Mouse (Mus musculus): ENCODE results near the gene Hs3st6. TPM values are rescaled to one million over a fixed set of nuclear protein-coding genes. Genes with fewer than 3 reads are reported as not detected.

The Hs3st6 gene
- polyA plus RNA-seq, 1 experiment from 2014 or later = 0.25 TPM

DNA sequence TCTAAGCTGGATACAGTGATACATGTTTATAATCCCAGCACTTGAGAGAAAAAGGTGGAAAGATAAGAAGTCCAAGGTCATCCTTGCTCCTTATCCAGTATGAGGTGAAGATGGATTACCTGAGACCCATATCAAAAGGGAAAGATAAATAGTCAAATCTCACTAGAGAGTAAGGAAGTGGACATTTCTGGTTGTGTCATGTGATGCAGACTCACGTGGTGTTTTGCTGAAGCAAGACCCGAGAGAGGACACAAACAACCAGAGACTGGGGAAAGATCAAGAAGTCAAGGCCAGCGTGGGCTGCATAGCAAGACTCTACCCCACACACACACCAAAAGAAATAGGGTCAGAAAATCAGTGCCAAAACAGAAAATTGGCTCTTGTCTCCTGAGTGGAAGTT lies 44.2 kb downstream of the Hs3st6 start:
- no peak for ATAC-seq (replicated peaks)
- H3K9ac ChIP-seq = no peak overlapping the region
- no peak overlapping the region for H3K4me2 ChIP-seq
- H3K4me3 ChIP-seq = no peak overlapping the region
- no peak overlapping the region for H3K27ac ChIP-seq
- H3K4me1 ChIP-seq = no peaks in the 10 kb centered on the region
- WGBS = 86% methylated on average over 3 of the region's 3 CpGs
- H3K36me3 ChIP-seq (replicated peaks) = no peaks in the 10 kb centered on the region
- H3K9me3 ChIP-seq = no peaks in the 10 kb centered on the region
- H3K27me3 ChIP-seq (replicated peaks) = no peaks in the 10 kb centered on the region

DNA sequence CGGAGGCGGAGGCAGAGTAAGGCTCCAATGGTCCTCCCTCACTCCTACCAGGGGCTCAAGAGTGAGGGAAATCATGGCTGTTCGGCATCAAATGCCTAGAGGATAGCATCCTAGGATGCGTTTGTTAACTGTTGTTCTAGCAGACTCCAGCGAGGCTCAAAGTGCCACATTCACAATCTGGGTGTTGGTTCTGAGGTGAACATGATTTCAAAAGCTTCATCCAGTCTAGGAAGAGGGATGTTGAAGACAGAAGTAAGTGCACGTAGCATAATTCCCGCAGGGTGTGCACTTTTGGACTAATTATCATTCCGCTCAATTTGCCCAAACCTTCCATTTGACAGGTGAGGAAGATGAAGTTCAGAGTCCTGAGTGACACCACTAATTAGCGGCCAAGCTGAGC lies 45.4 kb downstream of the Hs3st6 start:
- Histone ChIP-seq H3K4me3 (no peak overlapping the region), H3K36me3 (replicated peaks) (no peaks in the 10 kb centered on the region), H3K9me3 (no peaks in the 10 kb centered on the region), H3K4me2 (no peak overlapping the region), H3K27me3 (replicated peaks) (peaks cover 2% of the 10 kb centered on the region), H3K4me1 (no peaks in the 10 kb centered on the region), H3K9ac (no peak overlapping the region), H3K27ac (no peak overlapping the region)
- WGBS = 62% methylated on average over 9 of the region's 9 CpGs
- ATAC-seq (replicated peaks) = no peak

DNA sequence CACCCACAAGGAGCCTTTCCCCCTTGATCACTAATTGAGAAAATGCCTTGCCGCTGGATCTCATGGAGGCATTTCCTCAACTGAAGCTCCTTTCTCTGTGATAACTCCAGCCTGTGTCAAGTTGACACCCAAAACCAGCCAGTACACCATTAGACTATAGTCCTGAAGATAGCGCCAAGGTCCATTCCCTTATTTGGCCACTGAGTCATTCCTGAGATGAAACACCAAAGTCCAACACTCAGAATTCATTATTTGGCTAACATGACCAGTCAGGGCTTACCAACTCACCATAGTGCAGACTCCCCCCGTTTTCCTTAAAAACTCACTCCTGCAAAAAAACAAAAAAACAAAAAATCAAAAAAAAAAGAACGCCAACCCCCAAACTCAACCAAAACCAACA lies 46.7 kb downstream of the Hs3st6 start:
- WGBS = 89% methylated on average over 4 of the region's 4 CpGs
- Histone ChIP-seq H3K4me2 (no peak overlapping the region), H3K27me3 (replicated peaks) (peaks cover 11% of the 10 kb centered on the region), H3K4me1 (peaks cover 9% of the 10 kb centered on the region), H3K9ac (no peak overlapping the region), H3K27ac (no peak overlapping the region), H3K36me3 (replicated peaks) (no peaks in the 10 kb centered on the region), H3K9me3 (no peaks in the 10 kb centered on the region), H3K4me3 (no peak overlapping the region)
- ATAC-seq (replicated peaks) = no peak

DNA sequence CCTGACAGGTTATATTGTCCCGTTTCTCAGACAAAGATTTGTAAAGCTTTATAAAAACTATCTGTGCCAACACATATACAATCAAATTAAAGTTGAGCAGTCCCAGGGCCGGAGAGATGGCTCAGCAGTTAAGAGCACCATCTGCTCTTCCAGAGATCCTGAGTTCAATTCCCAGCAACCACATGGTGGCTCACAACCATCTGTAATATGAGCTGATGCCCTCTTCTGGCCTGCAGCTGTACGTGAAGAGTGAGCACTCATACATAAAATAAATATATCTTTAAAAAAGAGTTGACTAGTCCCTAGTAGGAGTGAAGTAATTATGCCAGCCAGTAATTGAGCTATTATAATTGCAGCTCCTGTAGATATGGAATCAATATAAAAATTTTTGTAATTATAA lies 47.7 kb downstream of the Hs3st6 start:
- 61% methylated on average over 3 of the region's 3 CpGs for WGBS
- ATAC-seq (replicated peaks) = no peak

DNA sequence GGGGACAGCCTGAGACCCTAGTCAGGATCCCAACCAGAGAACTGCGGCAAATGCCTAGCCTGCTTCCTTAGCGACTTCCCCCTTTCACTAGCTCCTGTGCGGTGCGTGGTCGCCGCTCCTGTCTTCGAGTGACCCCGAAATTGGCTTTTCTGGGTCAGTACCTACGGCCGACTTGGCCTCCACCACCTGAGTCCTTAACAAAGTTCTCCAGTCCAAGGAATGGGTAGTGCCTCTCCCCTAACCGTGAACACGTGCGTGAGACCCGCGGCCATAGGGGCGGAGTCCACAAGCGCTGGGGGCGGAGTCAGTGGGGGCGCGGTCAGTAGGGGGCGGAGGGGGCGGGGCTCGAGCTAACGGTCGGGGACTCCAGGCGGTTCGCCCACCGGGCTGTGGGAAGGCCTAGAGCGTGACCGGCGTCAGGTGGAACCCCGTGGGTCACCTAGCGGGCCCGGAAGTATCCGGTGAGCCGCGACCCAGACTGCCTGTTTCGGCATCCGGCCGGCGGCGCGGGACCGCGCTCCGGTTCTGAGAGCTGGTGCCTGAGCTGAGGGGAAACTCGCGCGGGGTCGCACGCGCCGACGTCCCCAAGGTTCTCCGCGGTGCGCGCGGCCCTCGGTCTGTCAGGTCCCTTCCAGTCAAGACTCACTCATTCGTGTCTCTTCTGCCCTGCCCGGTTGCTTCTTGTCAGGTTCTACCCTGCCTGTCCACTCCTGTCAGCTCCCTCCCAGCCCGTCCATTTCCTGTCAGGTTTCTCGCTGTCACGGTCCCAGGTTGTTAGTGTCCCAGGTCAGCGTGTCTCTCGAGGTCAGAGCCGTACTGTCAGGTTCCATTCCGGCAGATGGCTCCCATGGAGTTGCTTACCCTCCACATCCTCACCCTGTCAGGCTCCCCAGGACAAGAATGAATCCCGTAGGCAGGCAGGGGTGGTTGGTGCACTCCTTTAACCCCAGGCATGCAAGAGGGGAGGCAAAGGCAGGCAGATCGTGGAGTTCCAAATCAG lies 51.5 kb downstream of the Hs3st6 start, which contains the start of gene Meiob:
Gene Meiob, plus strand, starts transcription at position 338 of the 1,000 bp plus-strand sequence.
- WGBS = under 1% methylated on average over 70 of the region's 71 CpGs
- Histone ChIP-seq H3K4me2 (peak within 1 kb of the TSS; percentile 96), H3K27me3 (replicated peaks) (peaks cover 38% of the 10 kb centered on the region), H3K27ac (no peak within 1 kb of the TSS), H3K4me1 (peaks cover 11% of the 10 kb centered on the region), H3K9me3 (no peaks in the 10 kb centered on the region), H3K4me3 (peak within 1 kb of the TSS; percentile 71), H3K9ac (peak within 1 kb of the TSS; percentile 54), H3K36me3 (replicated peaks) (no peaks in the 10 kb centered on the region)
- peak; percentile 58 for ATAC-seq (replicated peaks)

More for the DNA sequence above, 47.7 kb downstream of the Hs3st6 start:
- Histone ChIP-seq H3K27me3 (replicated peaks) (peaks cover 21% of the 10 kb centered on the region), H3K9me3 (no peaks in the 10 kb centered on the region), H3K36me3 (replicated peaks) (no peaks in the 10 kb centered on the region), H3K4me3 (no peak overlapping the region), H3K9ac (no peak overlapping the region), H3K27ac (no peak overlapping the region), H3K4me1 (peaks cover 11% of the 10 kb centered on the region), H3K4me2 (no peak overlapping the region)

Other genes starting within 250 kb of the Hs3st6 start
- gene Traf7, start 225.1 kb upstream of the Hs3st6 start, polyA plus RNA-seq (2015; fragmentation: Nextera tagmentation; extraction: Ambion mirVana) = 108 and 112 TPM in 2 replicates
- 8.4 and 8.8 TPM in 2 replicates for gene Rab26, start 218.8 kb upstream of the Hs3st6 start, polyA plus RNA-seq (2015; fragmentation: Nextera tagmentation; extraction: Ambion mirVana)
- 29.0 and 29.8 TPM in 2 replicates for gene Pkd1, start 203.2 kb upstream of the Hs3st6 start, polyA plus RNA-seq (2015; fragmentation: Nextera tagmentation; extraction: Ambion mirVana)
- gene Tsc2, start 120.4 kb upstream of the Hs3st6 start, polyA plus RNA-seq (2015; fragmentation: Nextera tagmentation; extraction: Ambion mirVana) = 83.8 and 89.6 TPM in 2 replicates
- 10.0 and 11.0 TPM in 2 replicates for gene Nthl1, start 120.3 kb upstream of the Hs3st6 start, polyA plus RNA-seq (2015; fragmentation: Nextera tagmentation; extraction: Ambion mirVana)
- 45.3 and 52.6 TPM in 2 replicates for gene Slc9a3r2, start 102.7 kb upstream of the Hs3st6 start, polyA plus RNA-seq (2015; fragmentation: Nextera tagmentation; extraction: Ambion mirVana)
- 0.38 and 0.66 TPM in 2 replicates for gene Npw, start 94.5 kb upstream of the Hs3st6 start, polyA plus RNA-seq (2015; fragmentation: Nextera tagmentation; extraction: Ambion mirVana)
- 21.9 and 22.9 TPM in 2 replicates for gene Zfp598, start 83.3 kb upstream of the Hs3st6 start, polyA plus RNA-seq (2015; fragmentation: Nextera tagmentation; extraction: Ambion mirVana)
- 240 and 255 TPM in 2 replicates for gene Syngr3, start 63.0 kb upstream of the Hs3st6 start, polyA plus RNA-seq (2015; fragmentation: Nextera tagmentation; extraction: Ambion mirVana)
- gene Gfer, start 56.8 kb upstream of the Hs3st6 start, polyA plus RNA-seq (2015; fragmentation: Nextera tagmentation; extraction: Ambion mirVana) = 36.2 and 39.2 TPM in 2 replicates
- 2.1 and 2.5 TPM in 2 replicates for gene Noxo1, start 56.8 kb upstream of the Hs3st6 start, polyA plus RNA-seq (2015; fragmentation: Nextera tagmentation; extraction: Ambion mirVana)
- gene Tbl3, start 45.3 kb upstream of the Hs3st6 start, polyA plus RNA-seq (2015; fragmentation: Nextera tagmentation; extraction: Ambion mirVana) = 71.4 and 72.1 TPM in 2 replicates
- gene Rnf151, start 34.9 kb upstream of the Hs3st6 start, polyA plus RNA-seq (2015; fragmentation: Nextera tagmentation; extraction: Ambion mirVana) = not detected in 2 replicates
- 706 and 744 TPM in 2 replicates for gene Rps2, start 34.9 kb upstream of the Hs3st6 start, polyA plus RNA-seq (2015; fragmentation: Nextera tagmentation; extraction: Ambion mirVana)
- 270 and 281 TPM in 2 replicates for gene Ndufb10, start 28.5 kb upstream of the Hs3st6 start, polyA plus RNA-seq (2015; fragmentation: Nextera tagmentation; extraction: Ambion mirVana)
- gene Rpl3l, start 25.2 kb upstream of the Hs3st6 start, polyA plus RNA-seq (2015; fragmentation: Nextera tagmentation; extraction: Ambion mirVana) = not detected in 2 replicates
- gene Msrb1, start 16.3 kb upstream of the Hs3st6 start, polyA plus RNA-seq (2015; fragmentation: Nextera tagmentation; extraction: Ambion mirVana) = 16.5 and 19.8 TPM in 2 replicates
- gene Meiob, start 51.3 kb downstream of the Hs3st6 start, polyA plus RNA-seq (2015; fragmentation: Nextera tagmentation; extraction: Ambion mirVana) = not detected in 2 replicates
- gene Hagh, start 87.2 kb downstream of the Hs3st6 start, polyA plus RNA-seq (2015; fragmentation: Nextera tagmentation; extraction: Ambion mirVana) = 61.5 and 66.8 TPM in 2 replicates
- gene Fahd1, start 97.4 kb downstream of the Hs3st6 start, polyA plus RNA-seq (2015; fragmentation: Nextera tagmentation; extraction: Ambion mirVana) = 19.1 TPM in 2 replicates
- gene Igfals, start 113.0 kb downstream of the Hs3st6 start, polyA plus RNA-seq (2015; fragmentation: Nextera tagmentation; extraction: Ambion mirVana) = 0.10 TPM in 1 of 2 replicates, not detected in the other
- 61.2 and 65.7 TPM in 2 replicates for gene Nubp2, start 133.4 kb downstream of the Hs3st6 start, polyA plus RNA-seq (2015; fragmentation: Nextera tagmentation; extraction: Ambion mirVana)
- 94.1 and 97.2 TPM in 2 replicates for gene Spsb3, start 133.7 kb downstream of the Hs3st6 start, polyA plus RNA-seq (2015; fragmentation: Nextera tagmentation; extraction: Ambion mirVana)
- 31.5 and 33.4 TPM in 2 replicates for gene Eme2, start 142.1 kb downstream of the Hs3st6 start, polyA plus RNA-seq (2015; fragmentation: Nextera tagmentation; extraction: Ambion mirVana)
- gene Mrps34, start 142.1 kb downstream of the Hs3st6 start, polyA plus RNA-seq (2015; fragmentation: Nextera tagmentation; extraction: Ambion mirVana) = 73.1 and 78.9 TPM in 2 replicates
- 79.7 and 82.3 TPM in 2 replicates for gene Nme3, start 143.5 kb downstream of the Hs3st6 start, polyA plus RNA-seq (2015; fragmentation: Nextera tagmentation; extraction: Ambion mirVana)
- 99.5 and 112 TPM in 2 replicates for gene Mapk8ip3, start 184.0 kb downstream of the Hs3st6 start, polyA plus RNA-seq (2015; fragmentation: Nextera tagmentation; extraction: Ambion mirVana)
- gene Jpt2, start 207.7 kb downstream of the Hs3st6 start, polyA plus RNA-seq (2015; fragmentation: Nextera tagmentation; extraction: Ambion mirVana) = 102 and 103 TPM in 2 replicates